Mouse (Mus musculus): ENCODE measurements around the gene Dcun1d4.
"Not testable (repeated sequence)": the region's sequence is repeated elsewhere in the genome, so short reads cannot be mapped to it uniquely, and the experiment has no call there.

DNA sequence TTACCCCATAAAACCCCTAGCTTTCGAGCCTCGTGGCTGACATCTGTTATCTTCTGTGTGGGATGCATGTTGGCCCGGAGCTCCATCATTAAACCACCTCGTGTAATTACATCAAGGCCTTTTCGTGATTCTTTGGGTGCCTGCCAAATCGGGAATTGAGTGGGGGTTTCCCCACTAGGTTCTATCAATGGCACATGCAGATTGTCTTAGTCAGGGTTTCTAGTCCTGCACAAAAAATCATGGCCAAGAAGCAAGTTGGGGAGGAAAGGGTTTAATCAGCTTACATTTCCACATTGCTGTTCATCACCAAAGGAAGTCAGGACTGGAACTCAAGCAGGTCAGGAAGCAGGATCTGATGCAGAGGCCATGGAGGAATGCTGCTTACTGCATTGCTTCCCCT lies 103.2 kb downstream of the Dcun1d4 start:
- not testable (repeated sequence) for TF ChIP-seq MAFK (IDR thresholded peaks at IDR 0.05; ENCODE audit: insufficient read depth, low read depth, low read length); ZNF384 (IDR thresholded peaks at IDR 0.05; ENCODE audit: low read depth, low read length)
